Mouse (Mus musculus): ENCODE measurements around the gene Myo19. TPM values are rescaled to one million over a fixed set of nuclear protein-coding genes. Genes with fewer than 3 reads are reported as not detected.

Myo19 gene
- polyA plus RNA-seq, 1 experiment = 26.4 TPM

GRCm38 (mm10) chr11:84916053-84916702 is 36.2 kb downstream of the Myo19 start, which contains the start of gene Znhit3:
Znhit3 (minus strand) TSS chr11:84916366.
- TF ChIP-seq GATA1 (IDR thresholded peaks at IDR 0.05; ENCODE audit: low read length) = no peak

- TF ChIP-seq GATA1 (IDR thresholded peaks at IDR 0.05; ENCODE audit: low read length) = no peak
Observed at GRCm38 (mm10) chr11:84916703-84917300, 36.9 kb downstream of the Myo19 start.

- TF ChIP-seq GATA1 (IDR thresholded peaks at IDR 0.05; ENCODE audit: low read length) = no peak
Observed at GRCm38 (mm10) chr11:84918425-84918824, 38.5 kb downstream of the Myo19 start.

GRCm38 (mm10) chr11:84919276-84919675 is 39.3 kb downstream of the Myo19 start:
- no peak for TF ChIP-seq GATA1 (IDR thresholded peaks at IDR 0.05; ENCODE audit: low read length)

DNA sequence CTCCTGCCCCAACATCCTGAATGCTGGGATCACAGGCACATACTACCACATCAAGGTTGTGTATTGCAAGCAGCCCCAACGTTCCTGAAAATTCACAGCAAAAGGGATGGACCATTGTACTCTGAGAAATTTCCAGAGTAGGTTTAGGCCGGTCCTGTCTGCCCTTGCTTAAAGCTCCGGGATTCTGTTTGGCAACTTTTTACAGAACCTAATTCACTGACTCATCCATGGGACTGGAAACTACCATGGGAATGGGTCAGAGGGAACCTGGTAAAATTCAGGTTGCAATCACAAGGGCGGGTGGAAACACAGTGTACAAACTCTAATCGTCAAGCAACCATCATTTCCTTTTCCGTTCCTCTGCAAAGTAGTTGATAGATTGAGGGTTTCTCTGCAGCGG is 40.0 kb downstream of the Myo19 start:
- no peak for TF ChIP-seq GATA1 (IDR thresholded peaks at IDR 0.05; ENCODE audit: low read length)

DNA sequence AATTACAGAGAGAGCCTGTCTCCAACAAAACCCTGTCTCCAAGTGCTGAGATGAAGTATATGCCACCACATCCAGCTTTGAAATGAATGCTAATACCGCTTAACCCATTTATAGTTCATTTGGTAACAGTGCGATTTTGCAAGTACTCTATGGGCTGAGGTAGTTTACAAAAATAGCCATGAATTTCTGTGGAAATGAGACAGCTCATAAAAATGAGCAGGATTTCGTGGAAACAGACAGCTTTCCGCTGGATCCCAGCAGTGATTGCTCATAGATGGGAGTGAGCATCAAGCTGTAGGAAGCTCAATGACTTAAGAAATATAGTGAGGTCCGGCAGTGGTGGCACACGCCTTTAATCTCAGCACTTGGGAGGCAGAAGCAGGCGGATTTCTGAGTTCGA is 41.0 kb downstream of the Myo19 start:
- TF ChIP-seq GATA1 (IDR thresholded peaks at IDR 0.05; ENCODE audit: low read length) = no peak

DNA sequence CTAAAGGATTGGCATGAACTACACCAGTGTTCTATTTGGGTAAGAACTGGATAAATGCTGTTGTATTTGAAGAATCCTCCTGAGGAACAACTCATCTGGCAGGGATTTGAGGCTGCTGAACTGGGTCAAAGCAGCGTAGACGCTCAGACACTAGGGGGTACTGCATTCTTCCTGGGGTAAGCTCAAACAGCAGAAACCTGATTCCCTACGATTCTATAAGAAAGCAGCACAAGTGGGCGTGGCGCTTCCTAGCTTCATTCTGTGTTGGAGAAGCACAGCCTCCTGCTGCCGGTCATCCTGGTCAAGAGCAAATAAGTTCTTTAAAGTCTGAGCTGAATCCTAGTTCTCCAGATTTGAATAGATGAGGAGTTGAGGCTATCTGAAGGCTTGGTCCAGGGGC is 52.3 kb downstream of the Myo19 start:
- TF ChIP-seq GATA1 (IDR thresholded peaks at IDR 0.05; ENCODE audit: low read length) = no peak

GRCm38 (mm10) chr11:84939508-84940053 is 59.6 kb downstream of the Myo19 start:
- no peak for TF ChIP-seq GATA1 (IDR thresholded peaks at IDR 0.05; ENCODE audit: low read length)

DNA sequence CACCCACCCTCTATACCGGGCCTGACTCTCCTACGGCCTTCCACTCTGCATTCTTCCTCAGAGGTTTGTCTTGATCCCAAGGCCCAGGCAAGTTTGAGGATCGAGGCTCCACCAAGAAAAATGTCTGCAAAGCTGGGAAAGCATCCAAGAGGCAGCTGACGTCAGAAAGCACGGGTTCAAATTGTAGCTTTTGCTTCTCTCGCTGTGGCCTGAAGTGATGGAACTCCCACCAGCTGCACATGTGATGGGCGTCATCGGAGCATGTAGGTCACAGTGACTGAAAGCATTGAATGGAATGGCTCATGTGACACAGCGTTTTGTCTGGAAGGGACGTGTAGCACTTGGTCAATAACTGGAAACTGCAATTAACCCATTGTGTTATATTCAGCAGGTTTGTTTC is 60.2 kb downstream of the Myo19 start:
- TF ChIP-seq GATA1 (IDR thresholded peaks at IDR 0.05; ENCODE audit: low read length) = no peak

DNA sequence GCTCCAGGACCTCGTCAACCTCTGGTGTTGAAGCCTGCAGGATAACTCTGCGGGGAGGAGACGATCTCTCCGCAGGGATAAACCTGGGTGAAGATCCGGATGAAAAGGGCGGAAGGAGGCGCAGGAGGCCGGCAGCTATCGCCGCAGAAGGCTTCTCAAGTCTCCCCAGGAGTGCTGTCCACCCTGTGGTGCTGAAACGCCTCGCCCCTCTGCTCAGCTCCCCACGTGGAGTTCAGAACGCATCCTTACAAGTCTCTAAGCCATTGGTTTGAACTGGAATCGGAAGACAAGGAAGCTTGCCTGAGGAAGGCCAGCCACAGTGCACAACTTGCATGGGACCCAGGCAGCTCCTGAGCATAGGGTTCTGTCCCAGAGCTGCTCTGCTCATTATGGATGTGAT is 64.0 kb downstream of the Myo19 start:
- no peak for TF ChIP-seq GATA1 (IDR thresholded peaks at IDR 0.05; ENCODE audit: low read length)

- no peak for TF ChIP-seq GATA1 (IDR thresholded peaks at IDR 0.05; ENCODE audit: low read length)
Observed at GRCm38 (mm10) chr11:84944639-84945435, 64.9 kb downstream of the Myo19 start.

GRCm38 (mm10) chr11:84945841-84946240 is 65.9 kb downstream of the Myo19 start:
- TF ChIP-seq GATA1 (IDR thresholded peaks at IDR 0.05; ENCODE audit: low read length) = no peak

GRCm38 (mm10) chr11:84947206-84947605 is 67.3 kb downstream of the Myo19 start:
- no peak for TF ChIP-seq GATA1 (IDR thresholded peaks at IDR 0.05; ENCODE audit: low read length)

GRCm38 (mm10) chr11:84948114-84948513 is 68.2 kb downstream of the Myo19 start:
- no peak for TF ChIP-seq GATA1 (IDR thresholded peaks at IDR 0.05; ENCODE audit: low read length)

- no peak for TF ChIP-seq GATA1 (IDR thresholded peaks at IDR 0.05; ENCODE audit: low read length)
Observed at GRCm38 (mm10) chr11:84948526-84948925, 68.6 kb downstream of the Myo19 start.

- TF ChIP-seq GATA1 (IDR thresholded peaks at IDR 0.05; ENCODE audit: low read length) = no peak
Observed at GRCm38 (mm10) chr11:84952611-84953010, 72.7 kb downstream of the Myo19 start.
